Mouse (Mus musculus) CH12.LX (cell line): ENCODE data around the gene Tead1. TPM values are rescaled to one million over a fixed set of nuclear protein-coding genes. Genes with fewer than 3 reads are reported as not detected.

Experiments
- DNase-seq: peaks from one replicate; pipeline ENCODE4 v3.0.0-alpha.2; 2013; ENCODE audit errors: extremely low read depth
- H3K27ac ChIP-seq: 2 replicates; pipeline ENCODE4 v1.5.1; 2012; ENCODE audit warnings: low read depth, mild to moderate bottlenecking, control low read depth, moderate library complexity; ENCODE audit not compliant: insufficient read depth
- H3K27me3 ChIP-seq: replicated peaks from 2 replicates; pipeline ENCODE3; 2012; ENCODE audit warnings: inconsistent platforms
- H3K36me3 ChIP-seq, 2 experiments: replicated peaks in 1 of 2; 2 replicates each; pipeline versions ENCODE3 to v1.6.1; 2012; ENCODE audit warnings: inconsistent platforms in 1 of 2, low read length in 1 of 2, mild to moderate bottlenecking in 1 of 2, mixed read lengths in 1 of 2, moderate library complexity in 1 of 2; ENCODE audit not compliant: control insufficient read depth in 1 of 2, insufficient read depth in 1 of 2
- H3K4me1 ChIP-seq, 2 experiments: 2 replicates each; pipeline ENCODE4 v1.6.1; 2012; ENCODE audit warnings: inconsistent platforms in 1 of 2, moderate library complexity in 1 of 2; ENCODE audit not compliant: insufficient read depth in 2 of 2, control insufficient read depth in 1 of 2
- H3K4me2 ChIP-seq: 2 replicates; pipeline ENCODE4 v1.6.1; 2012; ENCODE audit warnings: low read depth, mild to moderate bottlenecking, control low read depth; ENCODE audit not compliant: poor library complexity, insufficient read depth, severe bottlenecking
- H3K4me3 ChIP-seq, 3 experiments: fragments of 150-350 bp in 1 of 3; sonication (generic) in 1 of 3; replicated peaks in 1 of 3; 2 replicates each; pipeline versions ENCODE3 to v1.5.1; 2011 to 2012; ENCODE audit warnings: low read depth in 2 of 3, low read length in 2 of 3, mild to moderate bottlenecking in 2 of 3, moderate library complexity in 2 of 3, control low read depth in 1 of 3, improper control_type of control experiment in 1 of 3, inconsistent platforms in 1 of 3, mixed read lengths in 1 of 3; ENCODE audit not compliant: poor library complexity in 1 of 3
- H3K79me2 ChIP-seq: replicated peaks from 2 replicates; pipeline ENCODE4 v1.6.1; 2012; ENCODE audit warnings: mild to moderate bottlenecking, moderate library complexity; ENCODE audit not compliant: control insufficient read depth, poor library complexity, insufficient read depth, severe bottlenecking; ENCODE audit errors: extremely low read depth
- H3K9ac ChIP-seq: 2 replicates; pipeline ENCODE4 v1.6.1; 2012; ENCODE audit warnings: low read depth, mild to moderate bottlenecking, control low read depth, moderate library complexity; ENCODE audit not compliant: insufficient read depth
- H3K9me3 ChIP-seq: replicated peaks from 2 replicates; pipeline ENCODE3; 2012; ENCODE audit warnings: low read length, inconsistent platforms, mixed read lengths
- CHD1 ChIP-seq: IDR thresholded peaks from 2 replicates; pipeline ENCODE4 v1.6.1; 2012; ENCODE audit warnings: low read depth, low read length, improper control_type of control experiment, inconsistent platforms
- CHD2 ChIP-seq: IDR thresholded peaks from 2 replicates; pipeline ENCODE4 v1.6.1; 2011; ENCODE audit warnings: low read length, improper control_type of control experiment
- E2F4 ChIP-seq: IDR thresholded peaks from 2 replicates; pipeline ENCODE4 v1.6.1; 2011; ENCODE audit warnings: low read depth, low read length, improper control_type of control experiment; ENCODE audit not compliant: insufficient replicate concordance
- ETS1 ChIP-seq: conservative IDR thresholded peaks from 2 replicates; pipeline ENCODE4 v1.6.1; 2012; ENCODE audit warnings: low read depth, mild to moderate bottlenecking, inconsistent platforms, low read length, improper control_type of control experiment, moderate library complexity
- IRF4 ChIP-seq: IDR thresholded peaks from 2 replicates; pipeline ENCODE4 v1.6.1; 2014; ENCODE audit warnings: low read depth, mild to moderate bottlenecking, inconsistent platforms, low read length, improper control_type of control experiment
- JUND ChIP-seq: conservative IDR thresholded peaks from 2 replicates; pipeline ENCODE4 v1.6.1; 2011; ENCODE audit warnings: low read depth, low read length, improper control_type of control experiment
- MAX ChIP-seq: IDR thresholded peaks from 2 replicates; pipeline ENCODE4 v1.6.1; 2011; ENCODE audit warnings: low read length, improper control_type of control experiment
- MXI1 ChIP-seq: IDR thresholded peaks from 2 replicates; pipeline ENCODE4 v1.6.1; 2011; ENCODE audit warnings: mild to moderate bottlenecking, low read depth, low read length, improper control_type of control experiment
- NELFE ChIP-seq: IDR thresholded peaks from 2 replicates; pipeline ENCODE4 v1.6.1; 2011; ENCODE audit warnings: low read depth, low read length, improper control_type of control experiment
- NRF1 ChIP-seq: IDR thresholded peaks from 2 replicates; pipeline ENCODE4 v1.6.1; 2014; ENCODE audit warnings: low read depth, mild to moderate bottlenecking, inconsistent platforms, low read length, improper control_type of control experiment, moderate library complexity
- PAX5 ChIP-seq: IDR thresholded peaks from 2 replicates; pipeline ENCODE4 v1.6.1; 2012; ENCODE audit warnings: low read length, inconsistent platforms, mixed read lengths
- POLR2A ChIP-seq: IDR thresholded peaks from 2 replicates; pipeline ENCODE4 v1.6.1; 2011; ENCODE audit warnings: low read depth, mild to moderate bottlenecking, improper control_type of control experiment, low read length
- RAD21 ChIP-seq: IDR thresholded peaks from 2 replicates; pipeline ENCODE4 v1.6.1; 2011; ENCODE audit warnings: low read depth, mild to moderate bottlenecking, low read length, improper control_type of control experiment, moderate library complexity
- TBP ChIP-seq: conservative IDR thresholded peaks from 2 replicates; pipeline ENCODE4 v1.6.1; 2011; ENCODE audit warnings: low read depth, low read length, improper control_type of control experiment
- UBTF ChIP-seq: IDR thresholded peaks from 2 replicates; pipeline ENCODE4 v1.6.1; 2012; ENCODE audit warnings: low read depth, mild to moderate bottlenecking, inconsistent platforms, low read length, improper control_type of control experiment, moderate library complexity
- USF1 ChIP-seq: IDR thresholded peaks from 2 replicates; pipeline ENCODE4 v1.6.1; 2014; ENCODE audit warnings: low read depth, mild to moderate bottlenecking, inconsistent platforms, low read length, improper control_type of control experiment
- ZKSCAN1 ChIP-seq: IDR thresholded peaks from 2 replicates; pipeline ENCODE4 v1.6.1; 2012; ENCODE audit warnings: low read depth, inconsistent platforms, low read length, improper control_type of control experiment, borderline replicate concordance
- ZMIZ1 ChIP-seq: IDR thresholded peaks from 2 replicates; pipeline ENCODE4 v1.6.1; 2012; ENCODE audit warnings: low read depth, mild to moderate bottlenecking, inconsistent platforms, low read length, improper control_type of control experiment
- dilution Hi-C: fragments of 300-500 bp; cut with MboI; formaldehyde crosslinking; loops from 2 replicates; pipeline ENCODE4 v1.14.3; 2020; ENCODE audit warnings: low sequenced_read_pairs; ENCODE audit not compliant: extremely low pct_unique_long_range_greater_than_20kb, extremely low pct_ligation_motif_present
- in situ Hi-C: fragments of 300-500 bp; cut with MboI; formaldehyde crosslinking; loops from 3 replicates; pipeline ENCODE4 v1.14.3; 2019; ENCODE audit warnings: low sequenced_read_pairs, low pct_ligation_motif_present, low pct_unique_long_range_greater_than_20kb, mixed read lengths
- polyA plus RNA-seq: library from polyadenylated mRNA; unstranded; fragments of >175 nt; gene quantifications from 2 replicates; pipeline ENCODE4 v1.2.1, GENCODE M21; 2012; ENCODE audit warnings: low read depth; ENCODE audit not compliant: insufficient read length
- total RNA-seq, 2 experiments: library from RNA; depleted of rRNA; stranded (reverse); fragments of 300-350 nt in 1 of 2; fragments of >200 nt in 1 of 2; gene quantifications; 2 replicates each; pipeline ENCODE4 v1.2.3; 2012 to 2014

The Tead1 gene
- total and polyA plus RNA-seq, 3 experiments = not detected

- H3K79me2 ChIP-seq = no peaks in the 10 kb centered on the region
- TF ChIP-seq ETS1 (peak; percentile 29), POLR2A (no peak)
- H3K4me2 ChIP-seq = no peak overlapping the region
- dilution Hi-C loops (no loop called here), in situ Hi-C loops (no loop called here)
- H3K9me3 ChIP-seq = no peaks in the 10 kb centered on the region
- H3K27ac ChIP-seq = no peak overlapping the region
- H3K27me3 ChIP-seq = peaks cover 9% of the 10 kb centered on the region
- no peaks in the 10 kb centered on the region for H3K36me3 ChIP-seq
- no peak overlapping the region for H3K9ac ChIP-seq
- DNase-seq = peak; percentile 20
- H3K4me3 ChIP-seq = no peak overlapping the region
- peaks cover 0 to 59% of the 10 kb centered on the region in 2 experiments; a peak in 2 of 4 replicates for H3K4me1 ChIP-seq
These were observed 85.8 kb downstream of the Tead1 start for GRCm38 (mm10) chr7:112764921-112765320.

- dilution Hi-C loops = no loop called here
These were observed 90.7 kb downstream of the Tead1 start for GRCm38 (mm10) chr7:112769866-112770265.

GRCm38 (mm10) chr7:112771461-112771860 lies 92.3 kb downstream of the Tead1 start:
- Histone ChIP-seq H3K36me3 (no peaks in the 10 kb centered on the region), H3K9me3 (no peaks in the 10 kb centered on the region), H3K79me2 (no peaks in the 10 kb centered on the region), H3K4me3 (no peak overlapping the region), H3K9ac (no peak overlapping the region), H3K27ac (no peak overlapping the region), H3K4me1 (peaks cover 0 to 9% of the 10 kb centered on the region in 2 experiments; a peak in 1 of 4 replicates), H3K27me3 (no peaks in the 10 kb centered on the region), H3K4me2 (no peak overlapping the region)
- no peak for DNase-seq
- no peak for TF ChIP-seq ZKSCAN1
- TF ChIP-seq JUND = no peak
- TF ChIP-seq POLR2A = no peak
- no peak for TF ChIP-seq PAX5
- no peak for TF ChIP-seq IRF4
- no peak for TF ChIP-seq CHD2
- TF ChIP-seq CHD1 = no peak
- TF ChIP-seq NELFE = no peak
- TF ChIP-seq USF1 = no peak
- TF ChIP-seq NRF1 = no peak
- no peak for TF ChIP-seq ZMIZ1
- no peak for TF ChIP-seq MXI1
- TF ChIP-seq E2F4 = no peak
- TF ChIP-seq MAX = no peak
- no peak for TF ChIP-seq TBP
- dilution Hi-C loops = no loop called here
- in situ Hi-C loops = no loop called here

More at GRCm38 (mm10) chr7:112769866-112770265, 90.7 kb downstream of the Tead1 start:
- Histone ChIP-seq H3K27me3 (no peaks in the 10 kb centered on the region), H3K79me2 (no peaks in the 10 kb centered on the region), H3K36me3 (no peaks in the 10 kb centered on the region), H3K4me3 (no peak overlapping the region), H3K4me1 (peaks cover 0 to 20% of the 10 kb centered on the region in 2 experiments; a peak in 2 of 4 replicates), H3K9ac (no peak overlapping the region), H3K27ac (no peak overlapping the region), H3K4me2 (no peak overlapping the region), H3K9me3 (no peaks in the 10 kb centered on the region)
- DNase-seq = no peak
- in situ Hi-C loops = no loop called here
- TF ChIP-seq RAD21 = no peak
- no peak for TF ChIP-seq POLR2A
- no peak for TF ChIP-seq UBTF
- TF ChIP-seq, all 38 proteins: peak for 0
